Comparison of ENCODE assay signal across 11 mouse cellular contexts in genomic region chr9:51727960-51728359, GRCm38 (mm10). TPM values are rescaled to one million over a fixed set of nuclear protein-coding genes. Genes with fewer than 3 reads are reported as not detected.
DNase-seq lines count a peak whose midpoint lies in the region; ATAC-seq and TF ChIP-seq lines count a peak whose summit lies in the region.
"Had no signal": no experiment of that assay in that cellular context is flagged by ENCODE, and none has a peak within 500 bp of the region (broad histone marks: within the 10 kb centered on the region; RNA-seq: fewer than 3 reads in every experiment).

No protein-coding gene starts in this region.

- no peaks in the 10 kb centered on the region for H3K27me3 ChIP-seq in heart, embryonic 13.5 days (replicated peaks)
- no peaks in the 10 kb centered on the region for H3K27me3 ChIP-seq in heart, embryonic 10.5 days (ENCODE audit: insufficient read depth, poor library complexity, severe bottlenecking)
- H3K27me3 ChIP-seq in Patski = no peaks in the 10 kb centered on the region
- H3K27me3 ChIP-seq: megakaryocyte, embryonic 14.5 days had no signal

- no peak overlapping the region for H3K4me3 ChIP-seq in heart, embryonic 13.5 days
- H3K4me3 ChIP-seq in heart, embryonic 10.5 days = no peak overlapping the region
- H3K4me3 ChIP-seq: forebrain, embryonic 10.5 days; megakaryocyte, embryonic 14.5 days had no signal

- ATAC-seq in heart, embryonic 13.5 days (ENCODE audit: extremely low read depth, insufficient number of reproducible peaks, low FRiP score, low TSS enrichment) = no peak
- ATAC-seq in Patski = peak; percentile 73
- no peak for ATAC-seq in activated CD4-positive, CD25-positive, alpha-beta regulatory T cell, adult 4 months

- TF ChIP-seq CTCF in Patski (IDR thresholded peaks at IDR 0.05) = no peak

- H3K36me3 ChIP-seq in heart, embryonic 13.5 days = no peaks in the 10 kb centered on the region
- no peaks in the 10 kb centered on the region for H3K36me3 ChIP-seq in heart, embryonic 10.5 days
- H3K36me3 ChIP-seq: forebrain, embryonic 10.5 days had no signal

- H3K27ac ChIP-seq in heart, embryonic 13.5 days (replicated peaks) = peak overlapping the region; percentile 25; the same call in 1 of the 2 replicates
- H3K27ac ChIP-seq in heart, embryonic 10.5 days = no peak overlapping the region
- H3K27ac ChIP-seq: forebrain, embryonic 10.5 days had no signal

- in situ Hi-C loops in Patski (cut with MboI; ENCODE audit: low pct_unique_long_range_greater_than_20kb) = no loop called here

- H3K4me2 ChIP-seq in heart, embryonic 13.5 days = no peak overlapping the region

- DNase-seq in heart, embryonic 10.5 days (ENCODE audit: low spot score) = no peak
- DNase-seq in Patski (ENCODE audit: low read depth, low spot score) = peak; percentile 51
- peak; percentile 7 for DNase-seq in gastrocnemius, postnatal 25 days
- DNase-seq in skeletal muscle tissue, adult 2 months (ENCODE audit: low read depth, low spot score) = peak; percentile 12
- no peak for DNase-seq in layer of hippocampus, postnatal 36 days
- DNase-seq in yolk sac, embryonic 10.5 days (ENCODE audit: low spot score) = no peak
- DNase-seq: kidney, postnatal 36 days had no signal

- H3K9me3 ChIP-seq in heart, embryonic 13.5 days = no peaks in the 10 kb centered on the region
- no peaks in the 10 kb centered on the region for H3K9me3 ChIP-seq in heart, embryonic 10.5 days
- H3K9me3 ChIP-seq: forebrain, embryonic 10.5 days; megakaryocyte, embryonic 14.5 days had no signal

- POLR2A ChIA-PET in Patski (lab: Charles Lee) = no interaction called here

- CTCF ChIA-PET in Patski (lab: Charles Lee) = no interaction called here

- H3K4me1 ChIP-seq in heart, embryonic 13.5 days = peaks cover 4% of the 10 kb centered on the region; the same call in 1 of the 2 replicates
- H3K4me1 ChIP-seq in heart, embryonic 10.5 days = no peaks in the 10 kb centered on the region
- H3K4me1 ChIP-seq: forebrain, embryonic 10.5 days; megakaryocyte, embryonic 14.5 days had no signal

- WGBS in heart, embryonic 13.5 days = 43% methylated on average over 6 of the region's 6 CpGs
- 58% methylated on average over 6 of the region's 6 CpGs for WGBS in heart, embryonic 10.5 days

- H3K9ac ChIP-seq in heart, embryonic 13.5 days = no peak overlapping the region

RNA-seq across cellular contexts. Expression of gene Arhgap20, which starts 37.2 kb away (rescaled TPM):
- 0.97 and 1.5 TPM in 2 replicates for polyA plus RNA-seq in heart, embryonic 13.5 days (2015; fragmentation: Nextera tagmentation; extraction: Ambion mirVana)
- polyA plus RNA-seq in heart, embryonic 10.5 days (2016; fragmentation: Nextera tagmentation; extraction: Ambion mirVana) = 0.52 and 0.69 TPM in 2 replicates
- polyA plus RNA-seq in Patski (2021) = 2.1 TPM
- total RNA-seq in gastrocnemius, postnatal 25 days (2021) = 10 to 100 TPM; 13.1 to 36.3 TPM
- total RNA-seq in layer of hippocampus, postnatal 36 days (2021) = 10 to 100 TPM; 57.4 to 74.9 TPM
- polyA plus RNA-seq in activated CD4-positive, CD25-positive, alpha-beta regulatory T cell, adult 4 months (2017; shearing (Covaris generic)) = 1 to 10 TPM in 1 of 2 experiments, under 1 TPM in 1; 0.63 to 1.1 TPM

Comparison
In these comparisons a context has a peak if more than half of its experiments do, and no peak if none do; other contexts are left out.
1. DNase-seq: peak in Patski (single experiment), gastrocnemius, postnatal 25 days (single experiment) and skeletal muscle tissue, adult 2 months (single experiment); none in heart, embryonic 10.5 days (single experiment), layer of hippocampus, postnatal 36 days (0 of 2) and yolk sac, embryonic 10.5 days (single experiment).